9 mouse cellular contexts compared by ENCODE assay signal in genomic region chr7:99947329-99947728, GRCm38 (mm10). TPM values are rescaled to one million over a fixed set of nuclear protein-coding genes. Genes with fewer than 3 reads are reported as not detected.
DNase-seq lines count a peak whose midpoint lies in the region; ATAC-seq and TF ChIP-seq lines count a peak whose summit lies in the region.
"Had no signal": no experiment of that assay in that cellular context is flagged by ENCODE, and none has a peak within 500 bp of the region (broad histone marks: within the 10 kb centered on the region; RNA-seq: fewer than 3 reads in every experiment).

No protein-coding gene starts in this region.

- peaks cover 45% of the 10 kb centered on the region for H3K36me3 ChIP-seq in neural tube, embryonic 15.5 days
- peaks cover 51% of the 10 kb centered on the region for H3K36me3 ChIP-seq in kidney, embryonic 14.5 days (ENCODE audit: control insufficient read depth, insufficient read depth, low read length)

- TF ChIP-seq CTCF in left cerebral cortex, adult 2 months (IDR thresholded peaks at IDR 0.05): no peak

- intact Hi-C loops in left cerebral cortex, adult 2 months (cut with DNase I): loop anchor here (2.0 kb wide), 1 partner anchor 17 kb away; no protein-coding TSS in a partner anchor

- H3K9ac ChIP-seq in neural tube, embryonic 15.5 days (replicated peaks): no peak overlapping the region
- H3K9ac ChIP-seq in kidney, embryonic 14.5 days (ENCODE audit: low read depth, low read length): no peak overlapping the region

- no peak overlapping the region for H3K27ac ChIP-seq in neural tube, embryonic 15.5 days (replicated peaks)
- H3K27ac ChIP-seq in left cerebral cortex, adult 2 months: peak overlapping the region; percentile 82
- H3K27ac ChIP-seq in kidney, embryonic 14.5 days (ENCODE audit: low read depth, low read length): no peak overlapping the region

- no peaks in the 10 kb centered on the region for H3K9me3 ChIP-seq in neural tube, embryonic 15.5 days (replicated peaks)
- H3K9me3 ChIP-seq in kidney, embryonic 14.5 days (ENCODE audit: control insufficient read depth, low read length): no peaks in the 10 kb centered on the region; the same call in 1 of the 2 replicates

- ATAC-seq in neural tube, embryonic 15.5 days (ENCODE audit: low FRiP score): no peak
- ATAC-seq in kidney, embryonic 14.5 days (ENCODE audit: low FRiP score, low TSS enrichment): no peak

- no peaks in the 10 kb centered on the region for H3K27me3 ChIP-seq in neural tube, embryonic 15.5 days (replicated peaks)
- H3K27me3 ChIP-seq in kidney, embryonic 14.5 days (ENCODE audit: control insufficient read depth, insufficient read depth, low read length): no peaks in the 10 kb centered on the region

- H3K4me1 ChIP-seq in neural tube, embryonic 15.5 days: no peaks in the 10 kb centered on the region
- H3K4me1 ChIP-seq in kidney, embryonic 14.5 days (ENCODE audit: control insufficient read depth, insufficient read depth, low read length): no peaks in the 10 kb centered on the region

- H3K4me3 ChIP-seq in neural tube, embryonic 15.5 days (replicated peaks): no peak overlapping the region
- no peak overlapping the region for H3K4me3 ChIP-seq in left cerebral cortex, adult 2 months
- H3K4me3 ChIP-seq in kidney, embryonic 14.5 days (ENCODE audit: low read length): no peak overlapping the region

- WGBS in neural tube, embryonic 15.5 days: 89% methylated on average over 9 of the region's 9 CpGs
- 89% methylated on average over 9 of the region's 9 CpGs for WGBS in kidney, embryonic 14.5 days

- no peak overlapping the region for H3K4me2 ChIP-seq in neural tube, embryonic 15.5 days
- H3K4me2 ChIP-seq in kidney, embryonic 14.5 days (replicated peaks; ENCODE audit: low read depth, low read length): no peak overlapping the region

- peak; percentile 6 for DNase-seq in neural tube, embryonic 10.5 days (ENCODE audit: extremely low spot score, low spot score)
- peak; percentile 55 for DNase-seq in cerebellum, adult 9-10 months
- DNase-seq in left cerebral cortex, adult 2 months (ENCODE audit: extremely low spot score in 1 of 2, low spot score in 2 of 2): peak; percentile 84 to 87
- DNase-seq in right cerebral cortex, postnatal 25 days: peak; percentile 86
- DNase-seq in gastrocnemius, postnatal 10 days: no peak
- DNase-seq in embryo, embryonic 10 days (ENCODE audit: low spot score): no peak
- DNase-seq: kidney, adult 9 months had no signal

RNA-seq across cellular contexts. Expression of gene Rnf169, which starts 32.9 kb away (rescaled TPM):
- 4.2 and 4.6 TPM in 2 replicates for polyA plus RNA-seq in neural tube, embryonic 15.5 days (2015; fragmentation: Nextera tagmentation; extraction: Ambion mirVana)
- total RNA-seq in left cerebral cortex, adult 2 months (2021): 10 to 100 TPM; 49.4 to 51.3 TPM
- 7.3 and 8.2 TPM in 2 replicates for polyA plus RNA-seq in kidney, embryonic 14.5 days (2014; fragmentation: Nextera tagmentation; extraction: Ambion mirVana)
- total RNA-seq in gastrocnemius, postnatal 10 days (2021): 10 to 100 TPM in 1 of 2 experiments, 1 to 10 TPM in 1; 9.2 to 10.5 TPM

RNA-seq across cellular contexts. Expression of gene Chrdl2, which starts 58.6 kb away (rescaled TPM):
- 0.28 and 0.37 TPM in 2 replicates for polyA plus RNA-seq in neural tube, embryonic 15.5 days (2015; fragmentation: Nextera tagmentation; extraction: Ambion mirVana)
- under 1 TPM; 0.34 to 0.49 TPM for total RNA-seq in left cerebral cortex, adult 2 months (2021)
- polyA plus RNA-seq in kidney, embryonic 14.5 days (2014; fragmentation: Nextera tagmentation; extraction: Ambion mirVana): 0.32 and 0.84 TPM in 2 replicates
- 1 to 10 TPM; 2.5 to 3.3 TPM for total RNA-seq in gastrocnemius, postnatal 10 days (2021)

Comparison
In these comparisons a context has a peak if more than half of its experiments do, and no peak if none do; other contexts are left out.
1. DNase-seq: peak in neural tube, embryonic 10.5 days (single experiment), cerebellum, adult 9-10 months (single experiment), left cerebral cortex, adult 2 months (2 of 2) and right cerebral cortex, postnatal 25 days (single experiment); none in gastrocnemius, postnatal 10 days (single experiment) and embryo, embryonic 10 days (single experiment).
2. RNA of gene Rnf169, which starts 32.9 kb away (total RNA-seq): 49.4 to 51.3 TPM in left cerebral cortex, adult 2 months; 9.2 to 10.5 TPM in gastrocnemius, postnatal 10 days; every median in the first group is over 4 times any median in the second.